Mouse (Mus musculus): ENCODE measurements at regions not wholly inside any gene's neighbourhood (a gene's known extent, or its start where the extent isn't known, plus 50 kb on each side); places are given as distances from the start of the nearest gene placed in this dataset.
A peak's percentile ranks its signal among the peaks of the same experiment; 100 is the strongest.

GRCm38 (mm10) chr17:10079853-10080650, 239.6 kb downstream of the Qk start:
- peak; percentile 78 to 89 for DNase-seq

GRCm38 (mm10) chr17:10078536-10079319, 240.9 kb downstream of the Qk start:
- no peak for DNase-seq

GRCm38 (mm10) chr17:10073301-10073700, 246.4 kb downstream of the Qk start:
- peak in 1 of 2 experiments; percentile 47 for DNase-seq

- DNase-seq: no peak
Observed at GRCm38 (mm10) chr17:10069251-10069650, 250.4 kb downstream of the Qk start.

GRCm38 (mm10) chr17:10065131-10065530, 254.5 kb downstream of the Qk start:
- DNase-seq: no peak

- peak; percentile 34 to 60 for DNase-seq
Observed at GRCm38 (mm10) chr17:10062546-10063100, 257.0 kb downstream of the Qk start.

- DNase-seq: no peak
Observed at GRCm38 (mm10) chr17:10057736-10058135, 261.9 kb downstream of the Qk start.

- no peak for DNase-seq
Observed at GRCm38 (mm10) chr17:10056096-10056495, 263.6 kb downstream of the Qk start.

GRCm38 (mm10) chr17:10054375-10054774, 265.3 kb downstream of the Qk start:
- peak; percentile 46 to 56 for DNase-seq

- DNase-seq: no peak
Observed at GRCm38 (mm10) chr17:10044336-10044735, 275.3 kb downstream of the Qk start.

- DNase-seq: no peak
Observed at GRCm38 (mm10) chr17:10042042-10042652, 277.5 kb downstream of the Qk start.

GRCm38 (mm10) chr17:10040951-10041359, 278.7 kb downstream of the Qk start:
- peak; percentile 57 to 80 for DNase-seq

- DNase-seq: peak in 1 of 2 experiments; percentile 24
Observed at GRCm38 (mm10) chr17:10040375-10040774, 279.3 kb downstream of the Qk start.

- peak; percentile 60 to 84 for DNase-seq
Observed at GRCm38 (mm10) chr17:10037799-10038445, 281.7 kb downstream of the Qk start.

GRCm38 (mm10) chr17:10033510-10033909, 286.1 kb downstream of the Qk start:
- DNase-seq: no peak

GRCm38 (mm10) chr17:10031033-10031432, 288.6 kb downstream of the Qk start:
- DNase-seq: no peak

GRCm38 (mm10) chr17:10026770-10027169, 292.9 kb downstream of the Qk start:
- DNase-seq: no peak

- no peak for DNase-seq
Observed at GRCm38 (mm10) chr17:10025212-10025611, 294.4 kb downstream of the Qk start.

- no peak for DNase-seq
Observed at GRCm38 (mm10) chr17:10024323-10024722, 295.3 kb downstream of the Qk start.

GRCm38 (mm10) chr17:10012161-10012560, 307.5 kb downstream of the Qk start:
- DNase-seq: no peak

GRCm38 (mm10) chr17:10011728-10012127, 307.9 kb downstream of the Qk start:
- DNase-seq: no peak

GRCm38 (mm10) chr17:10001071-10001591, 318.5 kb downstream of the Qk start:
- DNase-seq: peak; percentile 54 to 60
